In the genomic region with DNA sequence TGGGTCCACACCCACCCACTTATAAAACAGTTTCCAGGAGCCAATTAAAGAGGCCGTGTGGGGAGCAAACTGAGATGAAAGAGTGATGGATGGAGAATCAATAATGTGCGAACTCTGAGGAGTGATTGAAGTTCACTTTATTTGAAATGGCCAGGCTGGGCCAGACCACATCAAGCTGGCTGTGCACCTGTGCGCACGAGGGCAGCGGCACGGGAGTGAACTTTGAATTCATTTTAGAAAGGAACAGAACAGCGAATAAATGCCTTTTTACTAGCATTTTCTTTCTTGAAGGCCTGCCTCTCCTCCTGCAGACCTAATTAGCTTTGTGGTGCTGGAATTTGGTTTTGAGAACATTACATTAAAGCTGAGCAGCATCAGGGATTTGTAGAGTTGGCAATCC, we compare ENCODE assay signal across 10 mouse cellular contexts.
DNase-seq lines count a peak whose midpoint lies in the region; ATAC-seq and TF ChIP-seq lines count a peak whose summit lies in the region.
"Had no signal": no experiment of that assay in that cellular context is flagged by ENCODE, and none has a peak within 500 bp of the region (broad histone marks: within the 10 kb centered on the region; RNA-seq: fewer than 3 reads in every experiment).

No protein-coding gene starts in this region.

- TF ChIP-seq EP300 in heart, adult 2 months (IDR thresholded peaks at IDR 0.05; ENCODE audit: insufficient read depth, low read depth, low read length), result no peak

- intact Hi-C loops in heart, adult 2 months (cut with DNase I), result loop anchor here (2.0 to 5.0 kb wide), 2 partner anchors 16 to 61 kb away; no protein-coding TSS in a partner anchor

- no peak overlapping the region for H3K4me2 ChIP-seq in hindbrain, embryonic 16.5 days (ENCODE audit: low read length)
- H3K4me2 ChIP-seq in limb, embryonic 12.5 days, result peak overlapping the region; percentile 46

- 72% methylated on average over 7 of the region's 7 CpGs for WGBS in heart, adult 2 months
- 38% methylated on average over 7 of the region's 7 CpGs for WGBS in hindbrain, embryonic 16.5 days
- WGBS in limb, embryonic 12.5 days, result 4% methylated on average over 7 of the region's 7 CpGs

- no peak overlapping the region for H3K9ac ChIP-seq in heart, adult 2 months (ENCODE audit: low read depth, low read length)
- no peak overlapping the region for H3K9ac ChIP-seq in hindbrain, embryonic 16.5 days (ENCODE audit: low read depth, low read length)
- H3K9ac ChIP-seq in limb, embryonic 12.5 days (replicated peaks), result no peak overlapping the region

- no peak for TF ChIP-seq CTCF in heart, adult 2 months (IDR thresholded peaks at IDR 0.05)
- TF ChIP-seq CTCF in brain, embryonic 14.5 days (IDR thresholded peaks at IDR 0.05; ENCODE audit: borderline replicate concordance, extremely low read depth, insufficient read depth, insufficient read length), result no peak

- TF ChIP-seq POLR2A in heart, adult 2 months (IDR thresholded peaks at IDR 0.05; ENCODE audit: insufficient read depth, low read depth, low read length), result no peak
- TF ChIP-seq POLR2A in brain, embryonic 14.5 days (IDR thresholded peaks at IDR 0.05; ENCODE audit: borderline replicate concordance, extremely low read depth, insufficient read depth, insufficient read length, poor library complexity, severe bottlenecking), result no peak

- no peak for DNase-seq in heart, adult 2 months
- no peak for DNase-seq in heart, adult 8-10 months (ENCODE audit: low spot score)
- DNase-seq in brain, embryonic 14.5 days (ENCODE audit: low read depth), result peak; percentile 59
- no peak for DNase-seq in adrenal gland, postnatal 10 days
- DNase-seq in T-cell, adult 2 months (ENCODE audit: low spot score), result no peak
- DNase-seq in embryo, embryonic 9.5 days (ENCODE audit: extremely low spot score), result no peak
- DNase-seq: B cell, adult 2 months; cerebellum, adult 11-12 months had no signal

- no peaks in the 10 kb centered on the region for H3K9me3 ChIP-seq in hindbrain, embryonic 16.5 days (ENCODE audit: control insufficient read depth, low read length)
- H3K9me3 ChIP-seq in limb, embryonic 12.5 days, result no peaks in the 10 kb centered on the region

- H3K36me3 ChIP-seq in heart, adult 2 months (ENCODE audit: control insufficient read depth, insufficient read depth, low read length), result peaks cover 4% of the 10 kb centered on the region
- H3K36me3 ChIP-seq in hindbrain, embryonic 16.5 days (ENCODE audit: control insufficient read depth, insufficient read depth, low read length), result no peaks in the 10 kb centered on the region
- H3K36me3 ChIP-seq in limb, embryonic 12.5 days, result no peaks in the 10 kb centered on the region

- H3K4me1 ChIP-seq in heart, adult 2 months (ENCODE audit: control insufficient read depth, insufficient read depth, low read length), result peaks cover 16% of the 10 kb centered on the region
- peaks cover 21% of the 10 kb centered on the region for H3K4me1 ChIP-seq in hindbrain, embryonic 16.5 days (ENCODE audit: control insufficient read depth, insufficient read depth, low read depth, low read length)
- peaks cover 82% of the 10 kb centered on the region for H3K4me1 ChIP-seq in limb, embryonic 12.5 days (replicated peaks)

- no peak for ATAC-seq in hindbrain, embryonic 16.5 days
- ATAC-seq in limb, embryonic 12.5 days (ENCODE audit: insufficient number of reproducible peaks, insufficient read depth, low FRiP score, low TSS enrichment, low read depth), result no peak

- H3K79me2 ChIP-seq in heart, adult 2 months (replicated peaks; ENCODE audit: control insufficient read depth, insufficient read depth, low read length), result peaks cover 4% of the 10 kb centered on the region

- H3K4me3 ChIP-seq in heart, adult 2 months, result no peak overlapping the region
- H3K4me3 ChIP-seq in hindbrain, embryonic 16.5 days (ENCODE audit: low read length), result no peak overlapping the region
- H3K4me3 ChIP-seq in limb, embryonic 12.5 days (replicated peaks), result no peak overlapping the region

- peak overlapping the region; percentile 80 for H3K27ac ChIP-seq in heart, adult 2 months
- peak overlapping the region; percentile 37; the same call in 1 of the 2 replicates for H3K27ac ChIP-seq in hindbrain, embryonic 16.5 days (ENCODE audit: low read depth, low read length)
- peak overlapping the region; percentile 90 for H3K27ac ChIP-seq in limb, embryonic 12.5 days

- no peaks in the 10 kb centered on the region for H3K27me3 ChIP-seq in heart, adult 2 months (ENCODE audit: control insufficient read depth, insufficient read depth, low read length)
- no peaks in the 10 kb centered on the region for H3K27me3 ChIP-seq in hindbrain, embryonic 16.5 days (replicated peaks; ENCODE audit: control insufficient read depth, insufficient read depth, low read length)
- H3K27me3 ChIP-seq in limb, embryonic 12.5 days, result no peaks in the 10 kb centered on the region

Comparison
In these comparisons a context has a peak if more than half of its experiments do, and no peak if none do; other contexts are left out.
1. H3K27ac ChIP-seq: peak in every context shown above with its lines; median percentile 90 in limb, embryonic 12.5 days; 80 in heart, adult 2 months; 37 in hindbrain, embryonic 16.5 days.